Comparison of ENCODE assay signal across 8 mouse cellular contexts in the genomic region with DNA sequence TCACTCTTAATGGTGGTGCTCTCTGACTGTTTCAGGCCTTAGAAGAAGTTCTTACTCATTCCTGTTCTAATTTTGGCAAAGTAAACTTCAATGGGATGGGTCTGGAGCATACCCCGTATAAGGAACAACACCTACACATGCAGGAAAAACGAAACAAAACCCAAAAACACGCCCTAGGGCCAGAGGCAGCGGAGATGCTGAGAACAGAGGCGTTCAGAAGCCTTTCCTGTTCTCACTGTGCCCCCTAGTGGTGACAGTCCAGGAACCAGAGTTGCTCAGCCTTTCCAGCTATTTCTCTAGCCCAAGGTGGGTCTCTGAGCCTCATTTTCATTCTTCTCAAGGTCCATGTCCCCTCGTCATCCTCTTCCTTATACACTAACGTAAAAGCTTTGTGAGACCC. TPM values are rescaled to one million over a fixed set of nuclear protein-coding genes. Genes with fewer than 3 reads are reported as not detected.
DNase-seq lines count a peak whose midpoint lies in the region; ATAC-seq and TF ChIP-seq lines count a peak whose summit lies in the region.

No protein-coding gene starts in this region.

- peak; percentile 76 for DNase-seq in ES-E14 (ENCODE audit: low read depth, low spot score)
- DNase-seq in adrenal gland, postnatal 4 days (ENCODE audit: low spot score in 2 of 2) = peak; percentile 41 to 59
- DNase-seq in hindbrain, embryonic 10.5 days (ENCODE audit: low spot score) = peak; percentile 76
- peak; percentile 53 for DNase-seq in layer of hippocampus, adult 9-10 months (ENCODE audit: low spot score)
- DNase-seq in lung, postnatal 0 days (ENCODE audit: low spot score) = peak; percentile 68
- peak; percentile 93 for DNase-seq in retina, embryonic 14.5 days (ENCODE audit: low spot score)
- peak; percentile 84 for DNase-seq in thymus, postnatal 4 days

- H3K4me2 ChIP-seq in embryonic facial prominence, embryonic 13.5 days = no peak overlapping the region; the same call in 1 of the 2 replicates
- H3K4me2 ChIP-seq in lung, postnatal 0 days (replicated peaks; ENCODE audit: low read depth, low read length) = no peak overlapping the region

- 11% methylated on average over 7 of the region's 7 CpGs for WGBS in embryonic facial prominence, embryonic 13.5 days
- WGBS in hindbrain, embryonic 10.5 days = 35% methylated on average over 7 of the region's 7 CpGs
- WGBS in lung, postnatal 0 days = 12% methylated on average over 7 of the region's 7 CpGs

- H3K4me3 ChIP-seq in ES-E14 (ENCODE audit: insufficient read depth in 1 of 2, low read depth in 1 of 2, low read length in 2 of 2, poor library complexity in 1 of 2, severe bottlenecking in 1 of 2) = no peak overlapping the region
- H3K4me3 ChIP-seq in embryonic facial prominence, embryonic 13.5 days = no peak overlapping the region
- H3K4me3 ChIP-seq in hindbrain, embryonic 10.5 days = no peak overlapping the region
- no peak overlapping the region for H3K4me3 ChIP-seq in lung, postnatal 0 days (ENCODE audit: low read depth, low read length)

- H3K27ac ChIP-seq in ES-E14 (ENCODE audit: insufficient read depth, low read depth, low read length, poor library complexity, severe bottlenecking) = no peak overlapping the region
- H3K27ac ChIP-seq in embryonic facial prominence, embryonic 13.5 days = no peak overlapping the region
- H3K27ac ChIP-seq in hindbrain, embryonic 10.5 days = peak overlapping the region; percentile 45; the same call in 1 of the 2 replicates
- no peak overlapping the region for H3K27ac ChIP-seq in lung, postnatal 0 days (ENCODE audit: low read length)

- ATAC-seq in embryonic facial prominence, embryonic 13.5 days (ENCODE audit: insufficient number of reproducible peaks, insufficient read depth, low FRiP score, low TSS enrichment, low read depth) = no peak
- peak; percentile 55 for ATAC-seq in lung, postnatal 0 days

- no peak overlapping the region for H3K9ac ChIP-seq in ES-E14 (ENCODE audit: insufficient read depth, low read depth, low read length, poor library complexity, severe bottlenecking)
- 0 out of 2 replicates have a peak overlapping the region, but pooled peaks have one; percentile 16 for H3K9ac ChIP-seq in embryonic facial prominence, embryonic 13.5 days
- H3K9ac ChIP-seq in lung, postnatal 0 days (replicated peaks; ENCODE audit: low read depth) = no peak overlapping the region

- in situ Hi-C loops in ES-E14 (cut with MboI; ENCODE audit: low sequenced_read_pairs in 2 of 2, unreplicated experiment in 2 of 2) = no loop called here

- no peaks in the 10 kb centered on the region for H3K9me3 ChIP-seq in ES-E14 (ENCODE audit: control insufficient read depth, insufficient read depth, low read depth, low read length)
- H3K9me3 ChIP-seq in embryonic facial prominence, embryonic 13.5 days = no peaks in the 10 kb centered on the region
- H3K9me3 ChIP-seq in hindbrain, embryonic 10.5 days = no peaks in the 10 kb centered on the region
- no peaks in the 10 kb centered on the region for H3K9me3 ChIP-seq in lung, postnatal 0 days (ENCODE audit: low read length)

- H3K27me3 ChIP-seq in embryonic facial prominence, embryonic 13.5 days = no peaks in the 10 kb centered on the region
- H3K27me3 ChIP-seq in hindbrain, embryonic 10.5 days (ENCODE audit: insufficient read depth, poor library complexity, severe bottlenecking) = no peaks in the 10 kb centered on the region
- H3K27me3 ChIP-seq in lung, postnatal 0 days (replicated peaks; ENCODE audit: insufficient read depth, low read length) = no peaks in the 10 kb centered on the region

- H3K4me1 ChIP-seq in ES-E14 (ENCODE audit: control insufficient read depth in 2 of 2, insufficient read depth in 2 of 2, low read length in 2 of 2, poor library complexity in 1 of 2) = peaks cover 1 to 4% of the 10 kb centered on the region in 2 experiments; a peak in 1 of 4 replicates
- peaks cover 5% of the 10 kb centered on the region for H3K4me1 ChIP-seq in embryonic facial prominence, embryonic 13.5 days
- H3K4me1 ChIP-seq in hindbrain, embryonic 10.5 days (replicated peaks) = peaks cover 6% of the 10 kb centered on the region; the same call in 1 of the 2 replicates
- H3K4me1 ChIP-seq in lung, postnatal 0 days (ENCODE audit: insufficient read depth, low read depth, low read length) = no peaks in the 10 kb centered on the region

- TF ChIP-seq EP300 in lung, postnatal 0 days (IDR thresholded peaks at IDR 0.05) = no peak

- H3K36me3 ChIP-seq in ES-E14 (ENCODE audit: control insufficient read depth, insufficient read depth, low read length, poor library complexity, severe bottlenecking) = peaks cover 5% of the 10 kb centered on the region
- H3K36me3 ChIP-seq in embryonic facial prominence, embryonic 13.5 days = no peaks in the 10 kb centered on the region
- H3K36me3 ChIP-seq in hindbrain, embryonic 10.5 days = peaks cover 67% of the 10 kb centered on the region
- H3K36me3 ChIP-seq in lung, postnatal 0 days (ENCODE audit: insufficient read depth, low read length) = no peaks in the 10 kb centered on the region

- peak; percentile 93 for TF ChIP-seq CTCF in lung, postnatal 0 days (IDR thresholded peaks at IDR 0.05)

TF ChIP-seq in ES-E14, 5 proteins besides CTCF, POLR2A, EP300 and RAD21:
- TF ChIP-seq CHD2 (IDR thresholded peaks at IDR 0.05; ENCODE audit: low read depth, low read length) = no peak
- TF ChIP-seq HCFC1 (IDR thresholded peaks at IDR 0.05; ENCODE audit: borderline replicate concordance, insufficient read depth, low read length) = no peak
- peak; percentile 71; the same call in 1 of the 2 replicates for TF ChIP-seq ZC3H11A (IDR thresholded peaks at IDR 0.05; ENCODE audit: borderline replicate concordance, low read depth, low read length)
- no peak for TF ChIP-seq ZNF384 (IDR thresholded peaks at IDR 0.05; ENCODE audit: low read depth, low read length)

RNA-seq across cellular contexts. Expression of a gene that starts 25.1 kb away (rescaled TPM):
- total RNA-seq in ES-E14 (2012; rRNA removed) = 0.13 TPM in 1 of 2 replicates, not detected in the other
- 100 to 1,000 TPM; 432 to 438 TPM for total RNA-seq in adrenal gland, postnatal 4 days (2021)
- 0.07 and 0.11 TPM in 2 replicates for polyA plus RNA-seq in embryonic facial prominence, embryonic 13.5 days (2015; fragmentation: Nextera tagmentation; extraction: Ambion mirVana)
- 0.07 and 0.15 TPM in 2 replicates for polyA plus RNA-seq in hindbrain, embryonic 10.5 days (2016; fragmentation: Nextera tagmentation; extraction: Ambion mirVana)
- polyA plus RNA-seq in lung, postnatal 0 days (2015; fragmentation: Nextera tagmentation; extraction: Ambion mirVana) = 0.08 and 0.15 TPM in 2 replicates
